Mouse (Mus musculus): Measurements from ENCODE around the gene Zcchc14.

GRCm38 (mm10) chr8:121550056-121550455, 102.6 kb downstream of the Zcchc14 start:
- TF ChIP-seq CTCF (IDR thresholded peaks at IDR 0.05; ENCODE audit: borderline replicate concordance, insufficient read depth, low read length): no peak
- TF ChIP-seq POLR2A (IDR thresholded peaks at IDR 0.05; ENCODE audit: low read depth, low read length): no peak
